Mouse (Mus musculus) limb, embryonic 14.5 days (tissue): Measurements from ENCODE around the gene Hsd17b11. TPM values are rescaled to one million over a fixed set of nuclear protein-coding genes. Genes with fewer than 3 reads are reported as not detected.
A peak's percentile ranks its signal among the peaks of the same experiment; 100 is the strongest.

Experiments
- ATAC-seq: fragments of 200-750 bp; cut with Nextera tagmentation; 2 replicates; pipeline ENCODE4 v1.8.0; 2017; ENCODE audit warnings: low read depth, moderate number of reproducible peaks, moderate TSS enrichment; ENCODE audit not compliant: low FRiP score
- DNase-seq: peaks from one replicate; pipeline ENCODE4 v3.0.0-alpha.2; 2015; ENCODE audit warnings: low spot score
- H3K27ac ChIP-seq: fragments of 300-500 bp; sonication (generic); replicated peaks from 2 replicates; pipeline ENCODE4 v1.5.1; 2014; ENCODE audit warnings: low read depth, mild to moderate bottlenecking, low read length, moderate library complexity, mixed read lengths
- H3K27me3 ChIP-seq: fragments of 300-500 bp; sonication (generic); 2 replicates; pipeline ENCODE4 v1.6.1; 2014; ENCODE audit warnings: low read length, mixed read lengths; ENCODE audit not compliant: control insufficient read depth, insufficient read depth
- H3K36me3 ChIP-seq: fragments of 300-500 bp; sonication (generic); 2 replicates; pipeline ENCODE4 v1.6.1; 2014; ENCODE audit warnings: mild to moderate bottlenecking, low read length, moderate library complexity, mixed read lengths; ENCODE audit not compliant: control insufficient read depth, insufficient read depth
- H3K4me1 ChIP-seq: fragments of 300-500 bp; sonication (generic); 2 replicates; pipeline ENCODE4 v1.6.1; 2014; ENCODE audit warnings: antibody characterized with exemption, low read length, mixed read lengths; ENCODE audit not compliant: control insufficient read depth, insufficient read depth
- H3K4me2 ChIP-seq: fragments of 300-500 bp; sonication (generic); replicated peaks from 2 replicates; pipeline ENCODE4 v1.6.1; 2014; ENCODE audit warnings: low read depth, mild to moderate bottlenecking, low read length, moderate library complexity; ENCODE audit not compliant: severe bottlenecking
- H3K4me3 ChIP-seq: fragments of 300-500 bp; sonication (generic); replicated peaks from 2 replicates; pipeline ENCODE4 v1.5.1; 2014; ENCODE audit warnings: low read length
- H3K9ac ChIP-seq: fragments of 300-500 bp; sonication (generic); 2 replicates; pipeline ENCODE4 v1.6.1; 2014; ENCODE audit warnings: mild to moderate bottlenecking, low read depth, low read length, moderate library complexity; ENCODE audit not compliant: severe bottlenecking
- H3K9me3 ChIP-seq: fragments of 300-500 bp; sonication (generic); 2 replicates; pipeline ENCODE4 v1.6.1; 2016; ENCODE audit warnings: low read length; ENCODE audit not compliant: control insufficient read depth
- POLR2A ChIP-seq: fragments of 200-500 bp; IDR thresholded peaks from 2 replicates; pipeline ENCODE4 v1.8.0; 2012; ENCODE audit warnings: inconsistent platforms, mild to moderate bottlenecking, moderate library complexity, borderline replicate concordance; ENCODE audit not compliant: insufficient read depth, insufficient read length; ENCODE audit errors: extremely low read depth
- WGBS: fragments of 180-500 bp; shearing (Covaris S2); extraction: QIAGEN DNeasy Blood & Tissue Kit; methylation state at CpG from one replicate; pipeline ENCODE4 v1.1.7; 2014; 5-methylcytosine and 5-hydroxymethylcytosine counted together
- polyA plus RNA-seq, 2 experiments: library from polyadenylated mRNA; depleted of rRNA in 1 of 2; stranded (reverse) in 1 of 2; unstranded in 1 of 2; fragments of >200 nt; fragmentation: Nextera tagmentation in 1 of 2; extraction: Ambion mirVana in 1 of 2; gene quantifications; 2 replicates each; pipeline versions ENCODE4 v1.2.1 to v1.2.3; 2012 to 2014

The Hsd17b11 gene
- polyA plus RNA-seq, 2 experiments: 3.5 to 16.2 TPM

DNA sequence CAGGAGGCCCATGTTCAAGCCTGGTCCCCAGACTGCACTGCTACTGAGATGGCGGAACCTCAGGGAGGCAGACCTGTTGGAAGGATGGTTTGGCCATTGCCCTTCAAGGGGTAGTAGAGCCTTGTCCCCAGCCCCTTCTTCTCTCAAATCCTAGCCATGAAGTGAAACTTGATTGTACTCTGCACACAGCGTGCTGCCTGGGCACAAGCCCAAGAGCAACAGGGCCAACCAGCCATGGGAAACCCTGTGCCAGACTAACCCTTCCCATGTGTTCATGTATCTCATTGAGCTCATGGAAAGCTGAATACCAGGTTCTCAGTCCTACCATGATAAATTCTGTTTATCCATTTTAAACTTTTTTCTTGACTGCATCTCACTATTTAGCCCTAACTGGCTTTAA is 21.2 kb upstream of the Hsd17b11 start:
- 88% methylated on average over 2 of the region's 2 CpGs for WGBS
- Histone ChIP-seq H3K4me3 (no peak overlapping the region), H3K4me2 (no peak overlapping the region), H3K4me1 (peaks cover 10% of the 10 kb centered on the region), H3K27me3 (no peaks in the 10 kb centered on the region), H3K9me3 (no peaks in the 10 kb centered on the region), H3K36me3 (no peaks in the 10 kb centered on the region), H3K9ac (no peak overlapping the region), H3K27ac (no peak overlapping the region)
- ATAC-seq: no peak
- TF ChIP-seq POLR2A: no peak
- DNase-seq: no peak

DNA sequence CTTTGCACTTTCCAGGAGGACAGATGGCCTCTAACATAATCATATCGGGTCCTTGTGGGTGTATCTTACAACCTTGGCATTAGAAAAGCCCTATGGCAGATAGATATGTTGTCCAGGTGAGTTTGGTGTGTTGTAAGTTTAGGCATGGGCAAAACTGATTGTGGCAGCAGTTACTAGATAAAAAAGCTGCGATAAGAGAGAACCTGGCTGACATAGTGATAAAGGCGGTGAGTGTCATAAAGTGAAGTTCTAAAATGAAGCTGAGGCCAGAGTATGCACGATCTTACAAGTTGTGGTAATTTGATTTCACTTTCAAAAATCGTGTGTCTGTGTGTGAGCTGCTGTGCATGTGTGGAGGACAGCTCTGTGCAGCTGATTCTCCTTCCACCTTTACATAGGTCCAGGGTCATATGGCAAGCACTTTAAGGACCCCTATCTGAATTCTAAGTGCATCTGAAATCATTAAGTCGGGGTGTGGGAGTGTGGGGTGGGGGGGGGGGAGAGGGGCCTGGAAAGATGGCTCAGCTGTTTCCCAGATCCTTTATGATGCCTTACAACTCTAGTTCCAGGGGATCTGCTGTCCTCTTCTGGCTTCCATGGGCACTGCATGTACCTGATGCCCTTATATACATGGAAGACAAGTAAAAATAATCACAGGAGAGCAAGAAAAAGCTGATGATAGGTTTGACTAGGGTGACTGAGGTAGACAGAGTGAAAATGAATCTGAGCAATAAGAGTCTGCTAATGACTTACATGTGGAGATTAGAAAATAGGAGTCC is 17.6 kb upstream of the Hsd17b11 start:
- ATAC-seq: no peak
- Histone ChIP-seq H3K4me1 (0 out of 2 replicates have a peak, but pooled peaks cover 3% of the 10 kb centered on the region), H3K36me3 (no peaks in the 10 kb centered on the region), H3K9me3 (no peaks in the 10 kb centered on the region), H3K27ac (no peak overlapping the region), H3K4me3 (no peak overlapping the region), H3K9ac (no peak overlapping the region), H3K4me2 (no peak overlapping the region), H3K27me3 (no peaks in the 10 kb centered on the region)
- DNase-seq: peak; percentile 20
- TF ChIP-seq POLR2A: no peak
- WGBS: 63% methylated on average over 6 of the region's 6 CpGs

- Histone ChIP-seq H3K4me3 (no peak overlapping the region), H3K9me3 (no peaks in the 10 kb centered on the region), H3K4me1 (no peaks in the 10 kb centered on the region), H3K4me2 (no peak overlapping the region), H3K9ac (no peak overlapping the region), H3K36me3 (no peaks in the 10 kb centered on the region), H3K27ac (no peak overlapping the region), H3K27me3 (no peaks in the 10 kb centered on the region)
- WGBS: 96% methylated on average over 1 of the region's 1 CpGs
- no peak for ATAC-seq
- DNase-seq: no peak
- no peak for TF ChIP-seq POLR2A
These were observed 15.0 kb upstream of the Hsd17b11 start for GRCm38 (mm10) chr5:104036686-104037085.

DNA sequence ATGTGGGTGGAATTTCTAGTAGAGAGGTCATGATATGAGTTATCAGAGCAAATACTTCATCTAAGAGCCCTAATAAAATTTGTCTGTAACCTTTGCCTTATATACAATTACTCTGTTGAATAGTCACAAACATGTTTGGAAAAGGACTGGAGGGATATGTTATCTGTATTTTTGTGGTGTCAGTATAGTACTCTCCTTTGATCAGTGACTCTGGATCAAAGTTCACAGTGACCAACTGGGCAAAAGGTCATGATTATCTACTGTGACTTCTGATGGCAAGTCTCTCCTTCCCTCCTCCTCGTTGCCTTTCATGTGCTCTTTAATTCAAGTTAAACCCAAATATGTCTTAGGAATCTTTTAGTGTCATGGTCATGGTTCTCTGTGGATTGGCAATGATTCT is 14.1 kb upstream of the Hsd17b11 start:
- no peaks in the 10 kb centered on the region for H3K27me3 ChIP-seq
- 75% methylated on average over 1 of the region's 1 CpGs for WGBS
- no peak overlapping the region for H3K9ac ChIP-seq
- ATAC-seq (no peak), DNase-seq (no peak)
- H3K4me1 ChIP-seq: no peaks in the 10 kb centered on the region
- no peak overlapping the region for H3K4me2 ChIP-seq
- no peaks in the 10 kb centered on the region for H3K36me3 ChIP-seq
- H3K4me3 ChIP-seq: no peak overlapping the region
- no peaks in the 10 kb centered on the region for H3K9me3 ChIP-seq
- no peak for TF ChIP-seq POLR2A
- H3K27ac ChIP-seq: no peak overlapping the region

DNA sequence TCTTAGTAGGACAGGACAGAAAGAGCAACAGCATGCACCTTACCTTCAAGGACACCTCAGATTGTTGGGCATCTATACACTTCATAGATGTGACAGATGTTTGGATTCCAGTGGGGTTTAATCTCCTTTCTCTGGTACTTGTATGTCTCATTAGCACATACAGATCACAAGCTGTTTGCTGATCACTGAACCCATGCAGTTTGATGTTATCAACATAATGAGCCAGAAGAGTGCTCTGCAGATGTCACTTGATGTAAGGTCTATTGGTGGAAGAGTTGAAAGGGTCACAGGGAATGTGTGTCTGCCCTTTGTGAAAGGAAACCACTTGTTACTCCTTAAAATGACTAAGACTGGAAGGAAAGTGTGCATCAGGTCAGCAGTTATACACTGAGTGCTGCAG is 13.3 kb upstream of the Hsd17b11 start:
- TF ChIP-seq POLR2A: no peak

More for the DNA sequence above, 13.3 kb upstream of the Hsd17b11 start:
- ATAC-seq (no peak), DNase-seq (no peak)
- H3K27me3 ChIP-seq: no peaks in the 10 kb centered on the region
- no peak overlapping the region for H3K4me2 ChIP-seq
- H3K9ac ChIP-seq: no peak overlapping the region
- H3K4me1 ChIP-seq: no peaks in the 10 kb centered on the region
- H3K4me3 ChIP-seq: no peak overlapping the region
- H3K36me3 ChIP-seq: no peaks in the 10 kb centered on the region
- no peak overlapping the region for H3K27ac ChIP-seq
- no peaks in the 10 kb centered on the region for H3K9me3 ChIP-seq
